Mouse (Mus musculus): ENCODE results near the gene Gsta1. TPM values are rescaled to one million over a fixed set of nuclear protein-coding genes. Genes with fewer than 3 reads are reported as not detected.

The Gsta1 gene
- polyA plus RNA-seq, 1 experiment: 14.6 TPM

GRCm38 (mm10) chr9:78195034-78195433 is 35.4 kb upstream of the Gsta1 start:
- H3K36me3 ChIP-seq (ENCODE audit: control insufficient read depth, insufficient read depth, low read length): no peaks in the 10 kb centered on the region
- H3K4me1 ChIP-seq (ENCODE audit: control insufficient read depth, insufficient read depth, insufficient read length, low read length): peaks cover 11% of the 10 kb centered on the region
- no peaks in the 10 kb centered on the region for H3K27me3 ChIP-seq (ENCODE audit: control insufficient read depth, insufficient read depth, low read length)
- H3K4me3 ChIP-seq (ENCODE audit: low read depth, low read length): no peak overlapping the region
- no peak overlapping the region for H3K27ac ChIP-seq (ENCODE audit: insufficient read depth, low read depth, low read length)
- 84% methylated on average over 11 of the region's 11 CpGs for WGBS
- TF ChIP-seq POLR2A (IDR thresholded peaks at IDR 0.05; ENCODE audit: low read depth, low read length) (no peak), CTCF (IDR thresholded peaks at IDR 0.05; ENCODE audit: extremely low read depth, insufficient read length, insufficient replicate concordance, low read depth, low read length) (no peak)

GRCm38 (mm10) chr9:78197801-78198200 is 32.7 kb upstream of the Gsta1 start:
- no peak for TF ChIP-seq CTCF (IDR thresholded peaks at IDR 0.05; ENCODE audit: extremely low read depth, insufficient read length, insufficient replicate concordance, low read depth, low read length)
- TF ChIP-seq POLR2A (IDR thresholded peaks at IDR 0.05; ENCODE audit: low read depth, low read length): no peak
- Histone ChIP-seq H3K36me3 (ENCODE audit: control insufficient read depth, insufficient read depth, low read length) (no peaks in the 10 kb centered on the region), H3K27me3 (ENCODE audit: control insufficient read depth, insufficient read depth, low read length) (no peaks in the 10 kb centered on the region), H3K27ac (ENCODE audit: insufficient read depth, low read depth, low read length) (no peak overlapping the region), H3K4me3 (ENCODE audit: low read depth, low read length) (no peak overlapping the region), H3K4me1 (ENCODE audit: control insufficient read depth, insufficient read depth, insufficient read length, low read length) (peaks cover 2% of the 10 kb centered on the region; the same call in 1 of the 2 replicates)
- WGBS: 96% methylated on average over 9 of the region's 9 CpGs

GRCm38 (mm10) chr9:78204194-78204593 is 26.3 kb upstream of the Gsta1 start:
- Histone ChIP-seq H3K27ac (ENCODE audit: insufficient read depth, low read depth, low read length) (no peak overlapping the region), H3K4me1 (ENCODE audit: control insufficient read depth, insufficient read depth, insufficient read length, low read length) (peaks cover 3% of the 10 kb centered on the region; the same call in 1 of the 2 replicates), H3K27me3 (ENCODE audit: control insufficient read depth, insufficient read depth, low read length) (no peaks in the 10 kb centered on the region), H3K36me3 (ENCODE audit: control insufficient read depth, insufficient read depth, low read length) (peaks cover 2% of the 10 kb centered on the region; the same call in 1 of the 2 replicates), H3K4me3 (ENCODE audit: low read depth, low read length) (no peak overlapping the region)
- 32% methylated on average over 6 of the region's 6 CpGs for WGBS
- TF ChIP-seq CTCF (IDR thresholded peaks at IDR 0.05; ENCODE audit: extremely low read depth, insufficient read length, insufficient replicate concordance, low read depth, low read length): no peak
- no peak for TF ChIP-seq POLR2A (IDR thresholded peaks at IDR 0.05; ENCODE audit: low read depth, low read length)

GRCm38 (mm10) chr9:78208956-78209355 is 21.5 kb upstream of the Gsta1 start:
- Histone ChIP-seq H3K4me3 (ENCODE audit: low read depth, low read length) (no peak overlapping the region), H3K27me3 (ENCODE audit: control insufficient read depth, insufficient read depth, low read length) (no peaks in the 10 kb centered on the region), H3K4me1 (ENCODE audit: control insufficient read depth, insufficient read depth, insufficient read length, low read length) (peaks cover 9% of the 10 kb centered on the region), H3K27ac (ENCODE audit: insufficient read depth, low read depth, low read length) (no peak overlapping the region), H3K36me3 (ENCODE audit: control insufficient read depth, insufficient read depth, low read length) (peaks cover 2% of the 10 kb centered on the region; the same call in 1 of the 2 replicates)
- TF ChIP-seq POLR2A (IDR thresholded peaks at IDR 0.05; ENCODE audit: low read depth, low read length) (no peak), CTCF (IDR thresholded peaks at IDR 0.05; ENCODE audit: extremely low read depth, insufficient read length, insufficient replicate concordance, low read depth, low read length) (no peak)
- 74% methylated on average over 4 of the region's 4 CpGs for WGBS

- 76% methylated on average over 3 of the region's 3 CpGs for WGBS
- Histone ChIP-seq H3K4me1 (ENCODE audit: control insufficient read depth, insufficient read depth, insufficient read length, low read length) (peaks cover 12% of the 10 kb centered on the region), H3K27me3 (ENCODE audit: control insufficient read depth, insufficient read depth, low read length) (no peaks in the 10 kb centered on the region), H3K36me3 (ENCODE audit: control insufficient read depth, insufficient read depth, low read length) (peaks cover 2% of the 10 kb centered on the region; the same call in 1 of the 2 replicates), H3K4me3 (ENCODE audit: low read depth, low read length) (no peak overlapping the region), H3K27ac (ENCODE audit: insufficient read depth, low read depth, low read length) (no peak overlapping the region)
- TF ChIP-seq POLR2A (IDR thresholded peaks at IDR 0.05; ENCODE audit: low read depth, low read length) (no peak), CTCF (IDR thresholded peaks at IDR 0.05; ENCODE audit: extremely low read depth, insufficient read length, insufficient replicate concordance, low read depth, low read length) (no peak)
Observed at GRCm38 (mm10) chr9:78210079-78210478, 20.4 kb upstream of the Gsta1 start.

- H3K27me3 ChIP-seq (ENCODE audit: control insufficient read depth, insufficient read depth, low read length): no peaks in the 10 kb centered on the region
- H3K36me3 ChIP-seq (ENCODE audit: control insufficient read depth, insufficient read depth, low read length): peaks cover 2% of the 10 kb centered on the region; the same call in 1 of the 2 replicates
- peaks cover 12% of the 10 kb centered on the region for H3K4me1 ChIP-seq (ENCODE audit: control insufficient read depth, insufficient read depth, insufficient read length, low read length)
- H3K27ac ChIP-seq (ENCODE audit: insufficient read depth, low read depth, low read length): no peak overlapping the region
- 94% methylated on average over 2 of the region's 2 CpGs for WGBS
- H3K4me3 ChIP-seq (ENCODE audit: low read depth, low read length): no peak overlapping the region
- TF ChIP-seq POLR2A (IDR thresholded peaks at IDR 0.05; ENCODE audit: low read depth, low read length) (no peak), CTCF (IDR thresholded peaks at IDR 0.05; ENCODE audit: extremely low read depth, insufficient read length, insufficient replicate concordance, low read depth, low read length) (no peak)
Observed at GRCm38 (mm10) chr9:78210821-78211220, 19.6 kb upstream of the Gsta1 start.

GRCm38 (mm10) chr9:78211521-78211920 is 18.9 kb upstream of the Gsta1 start:
- Histone ChIP-seq H3K36me3 (ENCODE audit: control insufficient read depth, insufficient read depth, low read length) (peaks cover 2% of the 10 kb centered on the region; the same call in 1 of the 2 replicates), H3K4me1 (ENCODE audit: control insufficient read depth, insufficient read depth, insufficient read length, low read length) (peaks cover 12% of the 10 kb centered on the region), H3K27me3 (ENCODE audit: control insufficient read depth, insufficient read depth, low read length) (no peaks in the 10 kb centered on the region), H3K4me3 (ENCODE audit: low read depth, low read length) (no peak overlapping the region), H3K27ac (ENCODE audit: insufficient read depth, low read depth, low read length) (no peak overlapping the region)
- no peak for TF ChIP-seq POLR2A (IDR thresholded peaks at IDR 0.05; ENCODE audit: low read depth, low read length)
- TF ChIP-seq CTCF (IDR thresholded peaks at IDR 0.05; ENCODE audit: extremely low read depth, insufficient read length, insufficient replicate concordance, low read depth, low read length): no peak
- 96% methylated on average over 3 of the region's 3 CpGs for WGBS
